Mouse (Mus musculus) lung, adult 2 months (tissue): Measurements from ENCODE around the gene Gripap1.
"Not testable (repeated sequence)": the region's sequence is repeated elsewhere in the genome, so short reads cannot be mapped to it uniquely, and the experiment has no call there.

Experiments used
- CTCF ChIP-seq: fragments of 200-500 bp; IDR thresholded peaks from 2 replicates; pipeline ENCODE4 v1.5.1; 2011; ENCODE audit warnings: mild to moderate bottlenecking, low read length, control low read depth; ENCODE audit not compliant: insufficient read depth
- POLR2A ChIP-seq: fragments of 200-500 bp; IDR thresholded peaks from 2 replicates; pipeline ENCODE4 v1.6.1; 2011; ENCODE audit warnings: low read depth, mild to moderate bottlenecking, control low read depth, low read length, borderline replicate concordance; ENCODE audit errors: extremely low read depth

GRCm38 (mm10) chrX:7753627-7754026 lies 35.9 kb upstream of the Gripap1 start:
- 0 out of 2 replicates have a peak, but pooled peaks have one; percentile 1 for TF ChIP-seq CTCF
- not testable (repeated sequence) for TF ChIP-seq POLR2A
